Mouse (Mus musculus) v-Abl transformed pro-B cells (cell line): ENCODE measurements at regions not wholly inside any gene's neighbourhood (a gene's known extent, or its start where the extent isn't known, plus 50 kb on each side); places are given as distances from the start of the nearest gene placed in this dataset.

Experiments used
- in situ Hi-C, 2 experiments: fragments of 400-800 bp; cut with MboI; formaldehyde crosslinking; loops; one replicate each; pipeline ENCODE4 v1.15.1; 2025; ENCODE audit not compliant: unreplicated experiment in 2 of 2

GRCm38 (mm10) chr10:126660024-126660423 lies 241.1 kb downstream of the Atp23 start:
- in situ Hi-C loops: loop anchor here (10.0 kb wide), 3 partner anchors 125 to 155 kb away; no protein-coding TSS in a partner anchor

GRCm38 (mm10) chr10:126652693-126653092 lies 248.5 kb downstream of the Atp23 start:
- in situ Hi-C loops: no loop called here

GRCm38 (mm10) chr10:126646587-126646986 lies 254.6 kb downstream of the Atp23 start:
- in situ Hi-C loops: loop anchor here in 1 of 2 experiments (10.0 kb wide), 1 partner anchor 552 kb away; no protein-coding TSS in a partner anchor

GRCm38 (mm10) chr10:126641792-126642289 lies 259.3 kb downstream of the Atp23 start:
- in situ Hi-C loops: loop anchor here in 1 of 2 experiments (10.0 kb wide), 1 partner anchor 547 kb away; no protein-coding TSS in a partner anchor

GRCm38 (mm10) chr10:126634731-126635130 lies 266.4 kb downstream of the Atp23 start:
- in situ Hi-C loops: no loop called here

DNA sequence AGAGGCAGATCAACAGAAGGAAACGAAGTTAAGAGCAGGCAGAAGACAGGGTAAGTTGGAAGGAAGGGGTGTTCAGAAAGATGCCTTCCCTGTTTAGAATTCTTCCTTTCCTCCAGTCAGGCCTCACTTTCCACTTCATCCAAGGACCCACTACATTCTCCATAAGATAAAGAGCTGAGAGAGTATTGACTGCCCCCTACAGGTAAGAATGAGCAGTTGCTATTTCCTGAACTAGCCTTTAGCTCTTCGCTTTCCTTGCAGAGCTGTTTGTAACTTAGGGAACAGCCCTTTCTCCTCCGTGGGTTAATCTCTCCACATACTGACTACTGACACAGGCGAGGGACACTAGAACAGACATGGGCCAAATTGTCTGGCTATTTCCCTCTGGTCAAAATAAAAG lies 273.1 kb downstream of the Atp23 start:
- in situ Hi-C loops: no loop called here

GRCm38 (mm10) chr10:126625466-126625865 lies 275.7 kb downstream of the Atp23 start:
- in situ Hi-C loops: no loop called here

DNA sequence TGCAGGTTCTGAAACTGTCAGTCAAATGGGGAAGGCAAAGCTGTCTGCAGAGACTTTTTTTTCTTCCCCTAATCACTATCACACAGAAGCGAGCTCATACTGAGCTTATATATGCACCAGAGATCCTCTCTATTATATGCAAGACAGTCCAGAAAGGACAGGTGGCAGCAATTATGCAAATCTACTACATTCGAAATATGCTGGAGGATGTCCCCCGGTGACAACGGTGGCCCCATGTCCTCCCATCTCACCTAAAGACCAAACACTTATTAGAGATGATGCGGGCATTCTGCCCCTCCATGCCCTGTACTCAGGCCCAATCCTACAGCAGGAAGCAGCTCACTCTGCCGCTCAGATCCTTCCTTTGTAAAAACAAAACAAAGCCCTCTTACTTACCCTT lies 280.4 kb downstream of the Atp23 start:
- in situ Hi-C loops: no loop called here

GRCm38 (mm10) chr10:126619970-126620369 lies 281.2 kb downstream of the Atp23 start:
- in situ Hi-C loops: no loop called here

- in situ Hi-C loops: no loop called here
Observed at GRCm38 (mm10) chr10:126612226-126612625, 288.9 kb downstream of the Atp23 start.

DNA sequence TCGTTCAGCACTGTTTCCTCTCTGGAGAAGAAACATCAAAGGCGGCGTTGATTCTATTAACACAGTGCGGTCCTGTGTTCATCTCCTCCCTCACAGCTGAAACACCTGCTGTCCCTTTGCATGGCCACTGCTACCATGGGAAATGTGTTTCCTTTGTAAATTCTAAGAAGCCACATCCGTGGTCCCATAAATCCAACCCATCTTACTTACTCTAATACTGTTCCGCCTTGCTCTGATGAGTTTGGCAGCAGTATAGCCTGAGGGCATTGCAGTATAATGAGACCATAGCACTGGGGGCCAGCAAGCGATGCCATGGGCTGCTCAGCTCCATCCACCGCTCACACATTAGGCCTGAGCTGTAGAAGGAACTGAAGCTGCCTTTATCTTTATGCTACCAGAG lies 290.6 kb downstream of the Atp23 start:
- in situ Hi-C loops: no loop called here

DNA sequence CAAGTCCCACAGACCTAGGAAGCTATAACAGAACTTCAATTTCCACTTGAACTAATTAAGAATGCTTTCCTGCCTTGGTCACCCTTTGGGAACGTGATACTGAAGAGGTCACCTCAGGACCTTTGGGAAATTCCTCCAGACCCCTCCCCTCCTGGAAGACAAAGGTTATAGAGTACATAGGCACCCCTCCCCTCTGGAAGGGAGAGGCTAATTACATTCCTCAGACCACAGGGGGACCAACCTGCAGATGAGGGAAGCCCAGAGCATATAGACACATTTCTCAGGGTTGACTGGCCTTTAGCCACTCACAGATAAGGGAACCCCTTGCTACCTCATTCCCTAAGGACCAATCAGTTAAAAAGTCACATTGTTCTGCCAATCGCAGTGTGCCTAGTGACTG lies 301.5 kb downstream of the Atp23 start:
- in situ Hi-C loops: no loop called here

DNA sequence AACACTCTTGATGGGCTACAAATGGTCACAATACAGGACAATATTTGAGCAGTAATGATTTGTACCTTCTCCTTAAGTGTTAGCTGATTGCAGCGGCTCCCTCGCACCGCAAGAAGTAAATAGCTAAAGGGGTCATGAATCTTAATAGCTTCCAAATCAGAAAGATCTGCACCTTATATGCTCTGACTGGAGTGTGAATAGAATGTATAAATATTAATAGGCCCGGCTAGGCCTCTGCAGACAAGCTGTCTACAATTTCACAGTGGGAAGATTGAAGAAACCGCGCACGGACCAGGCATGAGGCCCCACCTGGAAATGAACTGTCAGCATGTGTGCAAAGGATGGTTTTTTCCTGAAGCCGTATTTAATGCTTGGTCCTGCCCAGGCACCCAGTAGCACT lies 333.0 kb downstream of the Atp23 start:
- in situ Hi-C loops: no loop called here

DNA sequence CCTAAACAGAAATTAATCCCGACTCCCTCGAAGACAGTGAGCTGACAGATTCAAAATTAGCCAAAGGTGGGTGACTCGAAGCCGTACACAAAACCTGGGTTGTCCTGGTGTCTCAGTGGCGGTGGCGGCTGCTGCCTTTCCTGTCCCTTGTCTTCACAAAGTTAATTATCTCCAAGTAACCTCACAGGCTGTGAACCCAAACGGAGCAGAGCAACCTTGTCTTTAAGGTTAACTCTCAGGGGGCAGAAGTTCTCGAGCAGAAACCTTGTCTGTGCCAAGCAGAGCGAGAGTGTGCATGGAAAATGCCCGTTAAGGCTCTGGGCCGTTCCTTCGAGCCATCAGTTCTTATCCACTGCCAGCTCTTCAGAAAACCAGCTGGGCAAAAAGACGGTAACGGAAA lies 335.8 kb downstream of the Atp23 start:
- in situ Hi-C loops: no loop called here

GRCm38 (mm10) chr10:126555080-126555479 lies 346.1 kb downstream of the Atp23 start:
- in situ Hi-C loops: no loop called here

- in situ Hi-C loops: loop anchor here (5.0 to 25.0 kb wide), 5 partner anchors 133 to 807 kb away; no protein-coding TSS in a partner anchor
Observed at GRCm38 (mm10) chr10:126531950-126532349, 369.2 kb downstream of the Atp23 start.

- in situ Hi-C loops: loop anchor here (5.0 to 25.0 kb wide), 5 partner anchors 133 to 807 kb away; no protein-coding TSS in a partner anchor
Observed at GRCm38 (mm10) chr10:126531368-126531767, 369.8 kb downstream of the Atp23 start.

DNA sequence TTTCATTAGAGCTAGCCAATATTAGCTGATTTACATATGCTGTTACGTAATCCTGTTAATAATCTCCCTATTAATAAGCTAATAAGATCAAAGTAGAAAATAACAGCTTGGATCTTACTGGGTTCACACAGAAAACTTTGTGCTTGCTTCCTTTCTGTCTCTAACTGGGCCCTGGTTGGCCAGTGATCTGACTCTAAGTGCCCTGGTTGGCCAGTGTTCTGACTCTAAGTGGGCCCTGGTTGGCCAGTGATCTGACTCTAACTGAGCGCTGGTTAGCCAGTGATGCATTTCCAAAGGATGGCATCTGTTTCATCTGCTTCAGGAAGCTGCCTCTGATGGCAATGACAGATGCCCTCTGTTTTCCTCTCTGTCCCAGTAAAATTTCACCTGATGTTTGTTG lies 372.4 kb downstream of the Atp23 start:
- in situ Hi-C loops: loop anchor here (10.0 to 25.0 kb wide), 2 partner anchors 334 to 744 kb away; no protein-coding TSS in a partner anchor

DNA sequence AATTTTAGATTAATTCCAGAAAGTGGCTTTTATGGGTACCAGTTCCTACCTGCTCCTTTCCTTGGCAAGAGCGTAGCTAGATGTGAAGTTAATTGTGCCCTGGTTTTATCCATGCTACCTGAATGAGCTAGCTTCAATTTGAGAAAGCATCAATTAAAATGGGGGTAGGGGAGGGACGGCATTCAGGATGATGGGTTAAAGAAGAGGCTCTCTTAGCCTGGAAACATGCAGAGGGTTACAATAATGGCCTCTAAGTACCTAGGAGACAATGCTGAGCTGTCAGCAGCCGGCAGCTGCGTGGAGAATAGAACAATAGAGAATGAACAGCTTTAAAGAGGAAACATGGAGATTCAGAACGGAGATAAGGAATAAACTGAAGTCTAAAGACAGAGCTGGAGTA lies 375.0 kb downstream of the Atp23 start:
- in situ Hi-C loops: loop anchor here (10.0 to 25.0 kb wide), 2 partner anchors 336 to 741 kb away; no protein-coding TSS in a partner anchor

- in situ Hi-C loops: loop anchor here in 1 of 2 experiments (10.0 kb wide), 1 partner anchor 737 kb away; no protein-coding TSS in a partner anchor
Observed at GRCm38 (mm10) chr10:126521836-126522815, 379.0 kb downstream of the Atp23 start.

- in situ Hi-C loops: loop anchor here in 1 of 2 experiments (10.0 kb wide), 1 partner anchor 736 kb away; no protein-coding TSS in a partner anchor
Observed at GRCm38 (mm10) chr10:126520973-126521372, 380.2 kb downstream of the Atp23 start.
